Mouse (Mus musculus) MEL (cell line): ENCODE results near the gene Ap1g1.

Experiments used
- EP300 ChIP-seq, 2 experiments: IDR thresholded peaks; 2 replicates each; pipeline ENCODE4 v1.6.1; 2011; ENCODE audit warnings: improper control_type of control experiment in 2 of 2, low read length in 2 of 2, low read depth in 1 of 2, mild to moderate bottlenecking in 1 of 2
- ZMIZ1 ChIP-seq: IDR thresholded peaks from 2 replicates; pipeline ENCODE4 v1.6.1; 2012; ENCODE audit warnings: low read depth, mild to moderate bottlenecking, inconsistent platforms, low read length, improper control_type of control experiment, moderate library complexity

DNA sequence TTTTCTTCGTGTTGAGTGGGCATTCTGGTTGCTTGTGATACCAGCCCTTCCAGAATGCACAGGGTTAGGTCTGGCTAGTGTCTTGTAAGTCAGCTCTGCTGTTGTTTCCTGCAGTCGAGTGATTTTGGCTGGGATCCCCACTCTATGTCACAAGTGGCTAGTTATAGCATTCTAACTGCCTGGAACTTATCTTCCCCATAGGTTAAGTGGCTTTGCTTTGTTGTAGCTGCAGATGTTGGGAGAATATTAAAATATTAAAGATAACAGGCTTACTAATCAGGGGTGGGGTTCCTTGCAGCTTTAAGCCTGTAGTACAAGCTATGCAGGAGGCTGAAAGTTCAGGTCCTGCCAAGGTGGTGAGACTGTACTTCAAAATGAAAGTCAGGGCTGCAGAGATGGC is 69.5 kb downstream of the Ap1g1 start:
- TF ChIP-seq EP300 (IDR thresholded peaks at IDR 0.05; ENCODE audit: low read depth in 1 of 2, low read length in 2 of 2) (peak; percentile 5 to 48; a peak in 2 of 4 replicates), ZMIZ1 (no peak)
